Mouse (Mus musculus) megakaryocyte, embryonic 14.5 days (primary cell): ENCODE results near the gene Pde4b.

ENCODE experiments used
- FLI1 ChIP-seq: IDR thresholded peaks from 2 replicates; pipeline ENCODE4 v1.6.1; 2012; ENCODE audit warnings: low read length, inconsistent platforms, mixed read lengths
- GATA1 ChIP-seq: IDR thresholded peaks from 3 replicates; pipeline ENCODE4 v1.6.1; 2012; ENCODE audit warnings: mixed read lengths, low read length, inconsistent platforms, borderline replicate concordance

- no peak for TF ChIP-seq GATA1
- no peak for TF ChIP-seq FLI1
Observed at GRCm38 (mm10) chr4:102545226-102545625, 457.9 kb downstream of the Pde4b start.
